Mouse (Mus musculus) limb, embryonic 14.5 days (tissue): ENCODE results near the gene Epha2. TPM values are rescaled to one million over a fixed set of nuclear protein-coding genes. Genes with fewer than 3 reads are reported as not detected.

ENCODE experiments used
- ATAC-seq: fragments of 200-750 bp; cut with Nextera tagmentation; 2 replicates; pipeline ENCODE4 v1.8.0; 2017; ENCODE audit warnings: low read depth, moderate number of reproducible peaks, moderate TSS enrichment; ENCODE audit not compliant: low FRiP score
- DNase-seq: peaks from one replicate; pipeline ENCODE4 v3.0.0-alpha.2; 2015; ENCODE audit warnings: low spot score
- H3K27ac ChIP-seq: fragments of 300-500 bp; sonication (generic); replicated peaks from 2 replicates; pipeline ENCODE4 v1.5.1; 2014; ENCODE audit warnings: low read depth, mild to moderate bottlenecking, low read length, moderate library complexity, mixed read lengths
- H3K27me3 ChIP-seq: fragments of 300-500 bp; sonication (generic); 2 replicates; pipeline ENCODE4 v1.6.1; 2014; ENCODE audit warnings: low read length, mixed read lengths; ENCODE audit not compliant: control insufficient read depth, insufficient read depth
- H3K36me3 ChIP-seq: fragments of 300-500 bp; sonication (generic); 2 replicates; pipeline ENCODE4 v1.6.1; 2014; ENCODE audit warnings: mild to moderate bottlenecking, low read length, moderate library complexity, mixed read lengths; ENCODE audit not compliant: control insufficient read depth, insufficient read depth
- H3K4me1 ChIP-seq: fragments of 300-500 bp; sonication (generic); 2 replicates; pipeline ENCODE4 v1.6.1; 2014; ENCODE audit warnings: antibody characterized with exemption, low read length, mixed read lengths; ENCODE audit not compliant: control insufficient read depth, insufficient read depth
- H3K4me2 ChIP-seq: fragments of 300-500 bp; sonication (generic); replicated peaks from 2 replicates; pipeline ENCODE4 v1.6.1; 2014; ENCODE audit warnings: low read depth, mild to moderate bottlenecking, low read length, moderate library complexity; ENCODE audit not compliant: severe bottlenecking
- H3K4me3 ChIP-seq: fragments of 300-500 bp; sonication (generic); replicated peaks from 2 replicates; pipeline ENCODE4 v1.5.1; 2014; ENCODE audit warnings: low read length
- H3K9ac ChIP-seq: fragments of 300-500 bp; sonication (generic); 2 replicates; pipeline ENCODE4 v1.6.1; 2014; ENCODE audit warnings: mild to moderate bottlenecking, low read depth, low read length, moderate library complexity; ENCODE audit not compliant: severe bottlenecking
- H3K9me3 ChIP-seq: fragments of 300-500 bp; sonication (generic); 2 replicates; pipeline ENCODE4 v1.6.1; 2016; ENCODE audit warnings: low read length; ENCODE audit not compliant: control insufficient read depth
- POLR2A ChIP-seq: fragments of 200-500 bp; IDR thresholded peaks from 2 replicates; pipeline ENCODE4 v1.8.0; 2012; ENCODE audit warnings: inconsistent platforms, mild to moderate bottlenecking, moderate library complexity, borderline replicate concordance; ENCODE audit not compliant: insufficient read depth, insufficient read length; ENCODE audit errors: extremely low read depth
- WGBS: fragments of 180-500 bp; shearing (Covaris S2); extraction: QIAGEN DNeasy Blood & Tissue Kit; methylation state at CpG from one replicate; pipeline ENCODE4 v1.1.7; 2014; 5-methylcytosine and 5-hydroxymethylcytosine counted together
- polyA plus RNA-seq, 2 experiments: library from polyadenylated mRNA; depleted of rRNA in 1 of 2; stranded (reverse) in 1 of 2; unstranded in 1 of 2; fragments of >200 nt; fragmentation: Nextera tagmentation in 1 of 2; extraction: Ambion mirVana in 1 of 2; gene quantifications; 2 replicates each; pipeline versions ENCODE4 v1.2.1 to v1.2.3; 2012 to 2014

Epha2 gene
- polyA plus RNA-seq, 2 experiments, result 2.2 to 9.4 TPM

DNA sequence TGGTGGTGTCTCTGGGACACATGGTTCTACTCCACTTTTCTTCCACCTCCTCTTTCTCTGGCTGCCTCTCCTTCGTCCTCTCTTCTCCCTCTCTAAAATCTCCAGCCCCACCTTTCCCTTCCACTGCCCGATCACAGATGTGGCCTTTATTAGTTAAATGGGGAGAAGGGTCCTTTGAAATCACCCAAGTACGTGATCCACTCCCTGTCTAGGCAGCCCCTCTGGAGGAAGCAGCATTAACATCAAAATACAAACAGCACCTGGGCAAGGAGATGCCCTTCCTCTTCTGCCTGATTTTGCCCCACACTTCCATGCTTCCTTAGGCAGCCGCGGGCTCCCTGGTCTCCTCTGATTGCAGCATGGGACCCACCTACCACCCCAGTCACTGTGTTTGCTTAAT lies 18.4 kb upstream of the Epha2 start:
- Histone ChIP-seq H3K4me2 (no peak overlapping the region), H3K4me3 (no peak overlapping the region), H3K27me3 (0 out of 2 replicates have a peak, but pooled peaks cover 4% of the 10 kb centered on the region), H3K4me1 (peaks cover 20% of the 10 kb centered on the region), H3K36me3 (no peaks in the 10 kb centered on the region), H3K9ac (no peak overlapping the region), H3K27ac (no peak overlapping the region), H3K9me3 (no peaks in the 10 kb centered on the region)
- ATAC-seq (no peak), DNase-seq (no peak)
- TF ChIP-seq POLR2A, result no peak
- WGBS, result 37% methylated on average over 5 of the region's 5 CpGs

- no peak for TF ChIP-seq POLR2A
- H3K4me3 ChIP-seq, result no peak overlapping the region
- 0 out of 2 replicates have a peak, but pooled peaks cover 11% of the 10 kb centered on the region for H3K27me3 ChIP-seq
- DNase-seq (no peak), ATAC-seq (no peak)
- no peaks in the 10 kb centered on the region for H3K36me3 ChIP-seq
- H3K9me3 ChIP-seq, result no peaks in the 10 kb centered on the region
- H3K9ac ChIP-seq, result no peak overlapping the region
- H3K4me1 ChIP-seq, result peaks cover 27% of the 10 kb centered on the region
- H3K27ac ChIP-seq, result no peak overlapping the region
- H3K4me2 ChIP-seq, result no peak overlapping the region
- 57% methylated on average over 11 of the region's 12 CpGs for WGBS
Measured at GRCm38 (mm10) chr4:141283176-141283878, 17.7 kb upstream of the Epha2 start.

GRCm38 (mm10) chr4:141283879-141284411 lies 17.1 kb upstream of the Epha2 start:
- H3K9me3 ChIP-seq, result no peaks in the 10 kb centered on the region
- H3K4me3 ChIP-seq, result no peak overlapping the region
- no peak overlapping the region for H3K9ac ChIP-seq
- H3K36me3 ChIP-seq, result no peaks in the 10 kb centered on the region
- 0 out of 2 replicates have a peak, but pooled peaks cover 12% of the 10 kb centered on the region for H3K27me3 ChIP-seq
- H3K4me2 ChIP-seq, result no peak overlapping the region
- 18% methylated on average over 8 of the region's 8 CpGs for WGBS
- H3K4me1 ChIP-seq, result peaks cover 26% of the 10 kb centered on the region
- TF ChIP-seq POLR2A, result no peak
- no peak for ATAC-seq
- H3K27ac ChIP-seq, result no peak overlapping the region
- no peak for DNase-seq

GRCm38 (mm10) chr4:141284486-141284885 lies 16.6 kb upstream of the Epha2 start:
- H3K36me3 ChIP-seq, result no peaks in the 10 kb centered on the region

GRCm38 (mm10) chr4:141285128-141285527 lies 15.9 kb upstream of the Epha2 start:
- Histone ChIP-seq H3K4me2 (no peak overlapping the region), H3K9ac (no peak overlapping the region; the same call in 1 of the 2 replicates), H3K4me1 (peaks cover 26% of the 10 kb centered on the region), H3K9me3 (no peaks in the 10 kb centered on the region), H3K27me3 (0 out of 2 replicates have a peak, but pooled peaks cover 12% of the 10 kb centered on the region), H3K27ac (no peak overlapping the region), H3K36me3 (no peaks in the 10 kb centered on the region), H3K4me3 (no peak overlapping the region)
- WGBS, result 26% methylated on average over 8 of the region's 8 CpGs
- TF ChIP-seq POLR2A, result no peak
- ATAC-seq (no peak), DNase-seq (no peak)

More at GRCm38 (mm10) chr4:141284486-141284885, 16.6 kb upstream of the Epha2 start:
- ATAC-seq (no peak), DNase-seq (no peak)
- Histone ChIP-seq H3K4me1 (peaks cover 26% of the 10 kb centered on the region), H3K9me3 (no peaks in the 10 kb centered on the region), H3K27ac (no peak overlapping the region), H3K9ac (no peak overlapping the region), H3K4me3 (no peak overlapping the region), H3K4me2 (no peak overlapping the region), H3K27me3 (0 out of 2 replicates have a peak, but pooled peaks cover 12% of the 10 kb centered on the region)
- no peak for TF ChIP-seq POLR2A
- WGBS, result 76% methylated on average over 3 of the region's 3 CpGs
